Mouse (Mus musculus): ENCODE measurements around the gene Akr1b8. TPM values are rescaled to one million over a fixed set of nuclear protein-coding genes. Genes with fewer than 3 reads are reported as not detected.
"Not testable (repeated sequence)": the region's sequence is repeated elsewhere in the genome, so short reads cannot be mapped to it uniquely, and the experiment has no call there.

The Akr1b8 gene
- polyA plus RNA-seq, 1 experiment = 1.00 TPM

DNA sequence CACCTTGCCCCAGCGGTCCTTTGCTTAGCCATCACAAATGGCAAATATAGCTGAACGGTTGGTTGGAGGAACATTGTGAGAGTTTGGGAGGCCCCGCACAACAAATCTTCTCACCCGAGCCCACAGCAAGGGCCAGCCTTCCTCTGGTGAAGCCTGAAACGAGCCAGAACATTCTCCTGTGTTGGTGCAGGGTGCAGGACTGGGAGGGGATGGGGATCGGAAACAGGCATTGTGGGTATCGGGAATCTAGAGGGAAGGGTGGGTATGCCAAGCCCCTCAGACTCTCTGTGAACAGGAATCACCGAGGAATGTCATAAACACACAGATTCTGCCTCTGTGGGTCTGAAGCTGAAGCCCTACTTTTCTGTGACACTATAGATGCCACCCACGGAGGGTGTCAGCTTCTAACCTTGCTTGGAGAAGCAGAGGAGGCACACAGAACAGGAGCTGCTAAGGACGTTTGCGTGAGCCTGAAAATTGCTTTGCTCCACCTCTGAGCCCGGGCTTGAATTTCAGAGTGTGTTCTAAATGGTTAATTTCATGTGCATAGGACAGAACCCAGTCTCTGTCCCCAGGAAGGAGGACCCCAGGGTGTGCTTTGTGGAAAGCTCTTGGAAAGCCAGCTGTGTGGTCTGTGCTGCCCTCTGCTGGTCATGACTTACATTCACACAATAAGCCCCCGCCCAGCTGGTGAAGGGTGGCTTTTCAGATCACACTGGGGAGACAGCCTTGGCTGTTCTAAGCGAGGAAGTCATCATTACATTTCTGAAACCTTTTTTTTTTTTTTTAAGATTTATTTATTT, 7.6 kb upstream of the Akr1b8 start:
- peak; percentile 26 to 90 for DNase-seq (ENCODE audit: extremely low spot score in 1 of 2, low spot score in 1 of 2)

DNA sequence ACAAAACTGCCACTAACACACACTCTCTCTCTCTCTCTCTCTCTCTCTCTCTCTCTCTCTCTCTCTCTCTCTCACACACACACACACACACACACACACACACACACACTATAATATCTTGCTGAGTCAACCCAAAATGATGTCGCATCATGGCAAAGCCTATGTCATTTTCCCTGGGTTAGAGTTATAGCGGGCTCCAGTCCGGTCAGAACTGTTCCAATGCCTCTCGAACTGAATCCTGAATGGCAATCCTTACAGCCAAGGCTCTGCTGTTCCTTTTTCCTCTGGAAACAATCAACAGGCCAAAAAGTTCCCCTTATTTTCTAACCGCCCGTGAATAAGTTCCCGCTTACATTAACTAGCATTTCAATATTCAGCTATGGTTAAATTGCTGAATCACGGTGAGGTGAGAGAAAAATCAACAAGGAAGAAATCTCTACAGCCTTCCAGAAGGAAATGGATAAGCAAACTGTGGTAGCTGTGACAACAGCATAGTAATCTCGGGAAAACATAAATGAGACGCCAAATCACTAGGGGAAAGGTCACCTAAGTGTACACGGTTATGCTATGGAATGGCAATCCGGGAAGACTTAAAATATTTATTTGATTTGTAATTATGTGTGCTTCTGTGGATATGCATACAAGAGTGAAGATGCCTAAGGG, 3.8 kb upstream of the Akr1b8 start:
- no peak for DNase-seq (ENCODE audit: extremely low spot score in 1 of 2, low spot score in 1 of 2)

DNA sequence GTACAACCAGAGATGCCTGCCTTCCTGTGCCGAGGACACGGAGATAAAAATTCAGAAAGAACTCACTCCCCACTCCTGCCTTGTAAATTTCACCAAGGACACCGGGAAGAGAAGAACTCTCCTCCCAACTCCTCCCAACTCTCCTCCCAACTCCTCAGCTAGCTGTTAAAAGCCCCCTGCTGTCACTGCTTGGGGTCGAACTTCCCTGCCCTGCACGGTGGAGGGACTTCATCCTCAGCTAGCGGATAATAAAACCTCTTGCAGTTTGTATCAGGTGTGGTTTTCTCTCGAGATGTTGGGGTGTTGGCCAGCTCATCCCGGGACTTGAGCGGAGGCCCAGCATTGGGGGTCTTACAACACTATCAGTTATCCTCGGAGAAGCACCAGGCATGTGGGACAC, 2.4 kb upstream of the Akr1b8 start:
- not testable (repeated sequence) for DNase-seq (ENCODE audit: extremely low spot score in 1 of 2, low spot score in 1 of 2)

DNA sequence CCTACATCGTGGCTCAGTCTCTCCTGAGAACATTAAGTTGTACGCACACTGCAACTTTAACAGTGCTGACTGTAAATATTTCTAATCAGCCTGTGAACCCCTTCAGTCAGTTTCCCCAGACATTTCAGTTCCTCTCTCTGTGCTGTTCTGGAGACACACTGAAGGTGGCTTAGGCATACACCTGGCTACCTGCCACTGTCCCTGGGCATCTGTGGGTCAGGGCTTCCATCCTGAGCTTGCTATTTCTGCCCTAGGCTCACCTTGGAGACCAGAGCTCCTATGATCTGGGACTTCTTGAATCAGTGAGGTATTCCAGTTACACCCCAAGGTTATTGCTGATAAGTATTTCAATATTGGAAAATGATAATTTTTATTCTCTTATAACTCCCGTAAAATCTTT, 1.5 kb upstream of the Akr1b8 start:
- DNase-seq (ENCODE audit: extremely low spot score in 1 of 2, low spot score in 1 of 2) = no peak

DNA sequence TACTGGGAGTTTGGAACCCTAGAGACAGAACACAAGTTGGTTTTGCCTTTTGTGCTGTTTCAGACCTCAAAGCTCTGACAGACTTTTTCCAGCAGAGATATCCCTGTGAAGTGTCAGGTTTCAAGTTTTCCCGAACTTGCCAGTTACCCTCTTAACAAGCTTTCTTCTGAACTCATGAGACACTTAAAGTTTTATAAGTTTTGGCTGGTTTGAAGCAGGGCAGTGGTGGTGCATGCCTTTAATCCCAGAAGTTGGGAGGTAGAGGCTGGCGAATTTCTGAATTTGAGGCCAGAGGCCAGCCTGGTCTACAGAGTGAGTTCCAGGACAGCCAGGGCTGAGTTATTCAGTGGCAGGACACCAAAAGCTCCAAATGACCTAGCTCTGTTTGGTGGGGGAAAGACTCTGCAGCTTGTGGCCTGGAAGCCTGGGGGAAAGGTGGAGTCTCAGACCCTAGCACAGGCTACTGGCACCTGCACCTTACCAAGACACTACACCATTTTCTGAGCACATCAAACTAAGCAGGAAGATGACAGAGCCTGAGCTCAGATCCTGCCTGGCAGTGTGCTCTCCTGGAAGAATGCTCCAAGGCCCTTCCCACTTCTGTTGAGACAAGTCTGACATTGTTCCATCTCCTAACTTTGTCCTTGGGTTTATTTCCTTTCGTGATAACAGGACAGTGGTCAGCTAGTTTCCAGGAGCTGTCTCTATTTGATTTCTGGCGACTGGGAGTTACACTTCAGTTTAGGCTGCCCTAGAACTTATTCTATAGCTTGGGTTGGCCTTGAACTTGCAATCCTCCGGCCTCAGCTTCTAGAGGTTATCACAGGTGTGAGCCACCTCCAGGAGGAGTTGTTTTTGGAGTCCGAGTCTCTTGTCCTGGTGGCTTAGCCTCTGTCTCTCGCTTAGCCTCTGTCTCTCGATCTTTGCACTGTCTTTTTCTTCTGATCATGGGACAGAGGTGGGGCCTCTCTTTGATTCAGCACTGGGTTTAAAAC, 732 bp downstream of the Akr1b8 start:
- no peak for DNase-seq (ENCODE audit: extremely low spot score in 1 of 2, low spot score in 1 of 2)

DNA sequence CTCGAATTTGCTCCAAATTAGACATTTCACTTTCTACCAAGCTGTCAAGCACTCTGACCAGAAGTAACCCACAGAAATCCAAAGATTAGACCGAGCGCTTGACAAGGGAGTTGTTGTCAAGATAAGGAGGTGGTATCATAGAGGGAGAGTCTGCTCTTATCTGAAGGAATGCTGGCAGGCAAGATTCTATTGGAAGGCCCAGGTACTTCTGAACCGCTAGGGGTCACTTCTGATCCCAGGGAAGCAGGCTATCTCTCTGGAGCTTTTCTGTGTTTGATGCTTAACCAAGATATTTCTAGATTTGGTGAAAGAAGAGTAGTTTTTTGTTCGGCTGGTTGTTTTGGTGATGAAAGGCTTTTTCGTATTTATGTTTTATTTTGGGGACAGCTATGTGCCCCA, 1.4 kb downstream of the Akr1b8 start:
- no peak for DNase-seq (ENCODE audit: extremely low spot score in 1 of 2, low spot score in 1 of 2)

DNA sequence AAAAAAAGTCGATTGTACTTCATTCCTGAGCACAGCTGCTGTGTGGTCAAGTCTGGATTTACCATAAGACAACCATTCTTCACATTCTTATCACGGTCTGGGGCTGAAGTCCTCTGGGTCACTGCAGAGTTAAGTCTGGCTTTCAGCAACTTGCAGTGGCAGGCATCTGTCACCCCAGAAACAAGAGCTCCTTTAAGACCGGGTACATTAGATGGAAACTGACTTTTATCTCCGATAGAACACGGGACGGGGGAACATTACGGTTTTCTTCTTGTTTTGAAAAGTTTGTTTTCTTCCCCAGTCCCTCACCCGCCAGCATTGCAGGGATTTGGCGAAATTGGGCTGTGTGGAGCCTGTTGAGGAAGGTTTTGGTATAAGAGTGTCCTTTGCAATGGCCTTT, 1.9 kb downstream of the Akr1b8 start:
- DNase-seq (ENCODE audit: extremely low spot score in 1 of 2, low spot score in 1 of 2) = no peak

DNA sequence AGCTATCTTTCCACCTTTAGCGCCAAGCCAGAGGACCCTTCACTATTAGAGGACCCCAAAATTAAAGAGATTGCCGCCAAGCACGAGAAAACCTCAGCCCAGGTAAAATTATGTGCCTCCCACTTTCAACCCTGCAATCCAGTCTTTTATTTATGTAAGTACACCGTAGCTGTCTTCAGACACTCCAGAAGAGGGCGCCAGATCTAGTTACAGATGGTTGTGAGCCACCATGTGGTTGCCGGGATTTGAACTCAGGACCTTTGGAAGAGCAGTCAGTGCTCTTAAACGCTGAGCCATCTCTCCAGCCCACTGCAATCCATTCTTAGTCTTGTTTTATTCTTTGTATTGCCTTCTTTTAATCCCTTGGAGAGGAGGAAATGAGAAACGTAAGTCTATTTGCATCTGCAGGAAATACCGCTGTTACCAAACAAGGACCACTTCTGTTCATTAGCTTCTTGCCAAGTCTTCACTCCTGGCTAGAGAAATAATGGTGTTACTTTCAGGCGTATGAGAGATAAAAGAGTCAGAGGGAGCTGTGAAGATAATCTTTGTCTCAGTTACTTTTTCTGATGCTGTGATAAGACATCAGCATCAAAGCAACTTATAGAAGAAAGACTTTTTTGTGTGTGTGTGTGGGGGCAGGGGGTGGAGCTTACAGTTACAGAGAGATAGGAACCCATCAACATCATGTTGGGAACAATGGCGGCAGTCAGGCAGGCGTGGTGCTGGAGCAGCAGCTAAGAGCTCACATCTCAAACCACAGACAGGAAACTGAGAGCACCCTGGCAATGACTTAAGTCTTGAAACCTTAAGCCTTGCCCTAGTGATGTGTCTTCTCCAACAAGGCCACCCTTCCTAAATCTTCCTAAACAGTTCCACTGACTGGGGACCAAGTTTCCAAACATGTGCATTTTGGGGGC, 10.6 kb downstream of the Akr1b8 start:
- no peak for DNase-seq (ENCODE audit: extremely low spot score in 1 of 2, low spot score in 1 of 2)

DNA sequence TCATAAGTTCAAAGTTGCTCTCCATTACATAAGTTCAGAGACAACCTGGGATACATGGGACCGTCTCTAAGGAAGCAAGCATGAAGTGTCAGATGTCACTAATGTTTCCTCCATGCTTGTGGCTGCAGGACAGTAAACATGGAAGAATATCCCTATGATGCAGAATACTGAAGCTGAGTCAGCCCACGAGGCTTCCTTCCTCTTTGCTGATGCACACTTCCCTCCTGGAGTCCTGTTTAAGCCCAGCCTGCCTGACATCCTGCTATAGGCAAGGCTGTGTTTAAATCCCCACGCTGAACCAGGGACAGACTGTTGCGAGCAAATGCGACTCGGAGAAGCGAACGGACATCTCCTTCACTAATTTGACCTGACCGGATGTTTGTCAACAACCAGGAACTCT, 14.1 kb downstream of the Akr1b8 start:
- DNase-seq (ENCODE audit: extremely low spot score in 1 of 2, low spot score in 1 of 2) = no peak

DNA sequence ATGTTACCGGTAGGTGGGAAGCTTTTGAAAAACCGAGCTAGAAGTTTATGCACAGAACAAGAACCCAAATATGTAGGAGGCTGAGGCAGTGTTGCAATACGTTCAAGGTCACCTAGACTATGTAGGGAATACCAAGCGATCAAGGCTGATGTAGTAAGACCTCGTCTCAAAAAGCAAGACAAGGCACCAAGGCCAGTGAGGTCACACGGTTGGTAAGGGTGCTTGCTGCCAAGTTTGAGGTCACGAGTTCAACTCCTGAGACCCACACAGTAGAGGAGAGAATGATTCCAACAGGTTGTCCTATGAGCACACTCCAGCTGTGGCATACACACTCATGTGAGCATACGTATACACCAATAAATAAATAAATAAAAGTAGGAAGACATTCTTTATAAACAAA, 16.2 kb downstream of the Akr1b8 start:
- no peak for DNase-seq (ENCODE audit: extremely low spot score in 1 of 2, low spot score in 1 of 2)

DNA sequence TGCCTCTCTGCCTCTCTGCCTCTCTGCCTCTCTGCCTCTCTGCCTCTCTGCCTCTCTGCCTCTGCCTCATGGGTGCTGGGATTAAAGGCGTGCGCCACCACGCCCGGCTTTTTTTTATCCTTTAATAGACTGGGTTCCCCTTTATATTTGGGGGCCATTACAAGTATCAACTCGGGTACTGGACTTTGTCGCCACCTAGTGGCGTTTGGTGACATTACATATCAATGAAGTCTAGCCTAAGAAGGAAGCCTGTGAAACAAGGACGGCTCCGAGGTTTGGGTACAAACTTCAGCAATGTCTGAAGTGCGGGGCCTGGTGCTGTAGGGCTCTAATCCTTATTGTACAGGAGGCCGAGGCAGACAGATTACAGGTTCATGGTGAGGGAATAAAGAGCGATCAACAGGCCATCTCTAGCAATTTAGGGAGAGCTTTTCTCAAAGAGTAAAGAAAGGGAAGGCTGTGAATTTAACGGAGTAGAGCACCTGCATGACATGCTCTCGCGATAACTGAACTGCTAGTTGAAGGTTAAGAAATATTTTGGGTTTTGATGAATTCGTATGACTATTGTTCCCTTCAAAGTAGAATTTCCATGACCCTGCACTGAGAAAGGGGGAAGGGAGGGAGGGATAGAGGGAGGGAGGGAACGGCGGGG, 17.9 kb downstream of the Akr1b8 start:
- DNase-seq (ENCODE audit: extremely low spot score in 1 of 2, low spot score in 1 of 2) = peak; percentile 54 to 93

DNA sequence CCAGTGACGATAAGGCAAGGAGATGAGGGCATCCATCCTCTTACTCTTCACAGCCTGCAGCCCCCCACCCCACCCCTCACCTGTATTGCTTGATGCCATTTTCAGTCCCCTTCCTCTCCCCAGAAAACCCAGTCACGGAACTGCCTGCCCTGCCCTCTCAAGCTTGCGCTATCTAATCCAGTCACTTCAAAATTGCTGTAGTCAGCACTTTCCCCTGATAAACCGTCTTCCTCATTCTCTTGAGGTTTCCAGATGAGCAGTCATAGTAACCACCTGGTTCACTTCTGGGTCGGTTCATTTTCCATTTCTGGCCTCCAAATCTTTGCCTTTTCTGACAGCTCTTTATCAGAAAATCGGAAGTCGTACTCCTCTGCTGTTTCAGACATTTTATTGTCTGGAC, 19.9 kb downstream of the Akr1b8 start:
- DNase-seq (ENCODE audit: extremely low spot score in 1 of 2, low spot score in 1 of 2) = no peak

DNA sequence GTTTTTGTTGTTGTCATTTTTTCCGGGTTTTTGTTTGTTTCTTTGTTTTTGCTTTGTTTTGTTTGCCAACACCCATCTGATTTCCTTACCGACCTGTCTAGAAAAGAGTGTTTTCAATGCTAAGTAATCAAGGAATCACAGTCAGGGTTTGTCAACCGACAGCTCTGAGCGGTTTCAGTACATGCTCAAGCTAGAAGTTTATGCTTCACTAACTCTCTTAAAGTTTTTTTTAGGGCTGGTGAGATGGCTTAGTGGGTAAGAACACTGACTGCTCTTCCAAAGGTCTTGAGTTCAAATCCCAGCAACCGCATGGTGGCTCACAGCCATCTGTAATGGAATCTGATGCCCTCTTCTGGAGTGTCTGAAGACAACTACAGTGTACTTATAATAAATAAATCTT, 22.0 kb downstream of the Akr1b8 start:
- DNase-seq (ENCODE audit: extremely low spot score in 1 of 2, low spot score in 1 of 2) = not testable (repeated sequence)

DNA sequence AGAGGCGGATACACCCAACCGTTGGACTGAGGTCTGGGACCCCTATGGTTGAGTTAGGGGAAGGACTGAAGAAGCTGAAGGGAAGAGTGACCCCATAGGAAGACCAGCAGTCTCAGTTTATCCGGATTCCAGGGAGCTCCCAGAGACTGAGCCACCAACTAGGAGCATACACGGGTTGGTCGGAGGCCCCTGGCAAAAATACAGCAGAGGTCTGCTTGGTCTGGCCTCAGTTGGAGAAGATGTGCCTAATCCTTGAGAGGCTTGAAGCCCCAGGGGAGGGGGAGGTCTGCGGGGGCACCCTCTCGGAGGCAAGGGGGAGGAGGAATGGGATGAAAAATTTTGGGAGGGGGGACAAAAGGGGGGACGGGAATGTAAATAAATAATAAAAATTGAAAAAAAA, 29.5 kb downstream of the Akr1b8 start:
- no peak for DNase-seq (ENCODE audit: extremely low spot score in 1 of 2, low spot score in 1 of 2)

DNA sequence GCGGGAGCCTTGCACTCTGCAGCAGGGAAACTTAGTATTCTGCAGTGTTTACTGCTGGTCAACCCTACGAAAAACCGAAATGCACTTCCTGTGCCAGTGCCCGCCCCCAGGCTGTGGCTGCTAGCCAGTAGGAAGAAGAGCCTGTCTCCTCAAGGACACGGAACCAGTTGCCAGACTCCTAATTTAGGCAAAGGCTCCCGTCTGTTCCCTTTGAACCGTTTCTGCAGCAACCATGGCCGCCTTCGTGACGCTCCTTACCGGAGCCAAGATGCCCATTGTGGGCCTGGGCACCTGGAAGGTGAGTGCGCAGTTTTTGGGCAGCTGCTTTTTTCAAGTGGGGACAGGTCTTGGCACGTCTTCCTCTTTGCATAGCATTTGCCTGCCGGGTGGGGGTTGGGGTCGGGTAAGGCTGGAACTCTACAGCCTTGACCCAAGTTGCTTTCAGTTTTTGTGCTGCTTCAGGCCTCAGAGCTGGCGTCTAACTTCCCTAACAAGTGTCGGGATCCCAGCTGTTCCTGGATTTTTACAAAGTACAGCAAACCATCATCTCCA, 30.3 kb downstream of the Akr1b8 start, which contains the start of gene Akr1b10:
Akr1b10 (plus strand) TSS at position 109 of the 552 bp plus-strand sequence.
- DNase-seq (ENCODE audit: extremely low spot score in 1 of 2, low spot score in 1 of 2) = peak; percentile 64 to 83

DNA sequence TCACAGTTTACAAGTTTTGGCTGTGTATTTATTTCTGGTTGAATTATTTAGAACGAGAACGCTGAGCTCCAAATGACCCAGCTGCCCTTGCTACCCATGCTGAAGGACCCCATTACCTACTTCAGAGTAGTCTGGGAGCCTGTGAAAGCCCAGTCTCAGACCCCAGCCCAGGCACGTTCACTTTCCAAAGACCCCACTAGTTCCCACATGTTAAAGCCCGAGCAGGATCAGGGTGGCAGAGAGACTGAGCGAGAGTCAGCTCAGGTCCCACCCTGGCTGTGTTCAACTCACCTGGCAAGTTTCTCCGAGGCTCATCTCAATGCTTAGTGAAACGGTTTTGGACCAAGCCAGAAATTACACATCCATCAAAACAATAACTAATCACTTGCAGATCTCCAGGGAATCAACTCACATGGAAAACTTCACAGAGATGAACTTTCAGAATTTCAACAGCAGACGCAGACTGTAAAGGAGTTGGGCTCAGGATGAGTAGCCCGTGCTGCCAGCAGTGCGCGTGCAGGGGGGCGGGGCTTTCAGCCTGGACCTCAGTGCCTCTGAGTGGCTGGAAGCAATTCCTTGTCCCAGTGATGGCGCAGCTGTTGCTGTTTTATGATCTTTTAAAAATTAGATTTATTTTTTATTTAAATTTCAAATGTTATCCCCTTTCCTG, 30.9 kb downstream of the Akr1b8 start:
- DNase-seq (ENCODE audit: extremely low spot score in 1 of 2, low spot score in 1 of 2) = no peak

DNA sequence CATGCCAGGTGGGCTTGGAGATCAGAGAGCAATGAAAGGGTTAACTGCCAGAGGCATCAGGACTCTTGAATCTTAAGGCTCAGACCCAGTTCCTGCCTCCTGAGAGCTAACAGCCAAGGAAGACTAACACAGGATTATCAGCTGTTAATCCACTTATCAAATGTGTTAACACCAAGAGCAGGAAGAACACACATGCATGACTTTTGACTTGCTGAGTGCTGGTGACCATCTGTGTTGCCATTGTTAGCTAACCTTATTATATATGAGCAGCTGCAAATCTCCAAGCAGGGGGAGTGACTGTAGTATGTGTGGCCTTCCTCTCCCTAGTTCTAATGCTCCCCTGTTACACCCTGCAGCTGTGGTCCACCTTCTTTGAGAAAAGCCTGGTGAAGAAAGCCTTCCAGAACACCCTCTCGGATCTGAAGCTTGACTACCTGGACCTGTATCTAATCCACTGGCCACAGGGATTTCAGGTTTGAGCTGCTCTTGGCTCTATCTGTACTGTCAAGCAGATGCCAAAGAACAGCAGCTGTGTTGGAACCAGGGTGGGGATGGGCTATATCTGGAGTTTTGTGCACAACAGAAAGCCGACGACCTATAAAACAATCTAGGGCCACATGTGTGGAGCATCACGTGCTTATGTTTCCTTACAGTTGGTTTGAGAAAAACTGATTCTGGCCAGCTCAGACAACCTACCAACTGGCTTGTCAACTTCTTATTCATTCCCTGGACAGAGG, 34.7 kb downstream of the Akr1b8 start:
- no peak for DNase-seq (ENCODE audit: extremely low spot score in 1 of 2, low spot score in 1 of 2)

DNA sequence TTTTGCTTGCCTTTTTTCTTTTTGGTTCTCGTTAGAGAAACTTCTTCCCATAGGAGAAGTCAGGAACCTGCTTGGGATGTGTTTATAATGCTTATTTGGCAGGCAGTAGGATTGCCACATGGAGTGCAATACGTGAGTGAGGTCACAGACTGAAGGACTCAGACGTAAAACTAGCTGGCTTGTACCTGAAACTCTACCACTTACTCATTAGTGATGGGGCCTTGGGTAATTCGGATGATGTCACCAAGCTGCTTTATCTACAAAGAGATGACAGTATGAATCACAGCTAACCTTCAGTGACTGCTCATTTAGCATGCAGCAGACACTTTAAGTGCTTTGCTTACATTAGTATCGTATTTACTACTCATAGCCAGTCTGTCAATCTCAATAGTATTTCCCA, 42.0 kb downstream of the Akr1b8 start:
- DNase-seq (ENCODE audit: extremely low spot score in 1 of 2, low spot score in 1 of 2) = no peak

Data from frontal cortex, adult 2 months (tissue).